ENCODE assay signal across 17 mouse cellular contexts in the genomic region with DNA sequence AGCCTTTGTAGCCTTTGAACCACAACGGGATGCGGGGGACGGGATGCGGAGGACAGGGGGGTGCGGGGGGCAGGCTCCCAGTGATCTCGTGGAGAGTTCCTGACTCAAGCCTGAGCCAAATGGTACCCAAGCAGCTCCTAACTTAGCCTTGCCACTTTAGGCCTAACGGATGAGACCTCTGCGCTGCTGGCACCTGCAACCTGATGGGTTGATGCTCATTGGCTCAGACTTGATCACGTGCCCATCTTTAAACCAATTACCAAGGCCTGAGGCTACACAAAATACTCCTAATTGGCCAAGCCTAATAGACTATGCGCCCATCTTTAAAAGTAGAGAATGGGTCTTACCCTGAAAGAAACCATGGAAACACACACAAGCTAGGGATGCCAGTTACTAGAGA.
DNase-seq lines count a peak whose midpoint lies in the region; ATAC-seq and TF ChIP-seq lines count a peak whose summit lies in the region.
"Had no signal": no experiment of that assay in that cellular context is flagged by ENCODE, and none has a peak within 500 bp of the region (broad histone marks: within the 10 kb centered on the region; RNA-seq: fewer than 3 reads in every experiment).

No protein-coding gene starts in this region.

- WGBS in hindbrain, postnatal 0 days, result 89% methylated on average over 10 of the region's 10 CpGs
- WGBS in hindbrain, embryonic 12.5 days, result 90% methylated on average over 10 of the region's 10 CpGs
- 85% methylated on average over 10 of the region's 10 CpGs for WGBS in midbrain, embryonic 13.5 days
- 84% methylated on average over 10 of the region's 10 CpGs for WGBS in midbrain, postnatal 0 days
- 81% methylated on average over 10 of the region's 10 CpGs for WGBS in embryonic facial prominence, embryonic 14.5 days

- ATAC-seq in hindbrain, postnatal 0 days, result peak; percentile 45; the same call in 1 of the 2 replicates
- ATAC-seq in hindbrain, embryonic 12.5 days (ENCODE audit: low FRiP score), result no peak
- ATAC-seq in midbrain, embryonic 13.5 days, result no peak
- ATAC-seq in midbrain, postnatal 0 days (ENCODE audit: low FRiP score), result no peak
- no peak for ATAC-seq in embryonic facial prominence, embryonic 14.5 days (ENCODE audit: low read depth)
- ATAC-seq: forebrain, embryonic 15.5 days; intestine, embryonic 16.5 days had no signal

- H3K9me3 ChIP-seq in hindbrain, postnatal 0 days (ENCODE audit: low read length), result no peaks in the 10 kb centered on the region
- no peaks in the 10 kb centered on the region for H3K9me3 ChIP-seq in hindbrain, embryonic 12.5 days (replicated peaks)
- no peaks in the 10 kb centered on the region for H3K9me3 ChIP-seq in midbrain, embryonic 13.5 days
- H3K9me3 ChIP-seq in midbrain, postnatal 0 days (ENCODE audit: low read length), result no peaks in the 10 kb centered on the region
- H3K9me3 ChIP-seq in embryonic facial prominence, embryonic 14.5 days (ENCODE audit: control insufficient read depth, low read length), result no peaks in the 10 kb centered on the region
- H3K9me3 ChIP-seq: forebrain, embryonic 15.5 days; heart, embryonic 10.5 days had no signal

- H3K4me1 ChIP-seq in hindbrain, postnatal 0 days (ENCODE audit: insufficient read depth, low read length), result 0 out of 2 replicates have a peak, but pooled peaks cover 10% of the 10 kb centered on the region
- H3K4me1 ChIP-seq in hindbrain, embryonic 12.5 days, result peaks cover 37% of the 10 kb centered on the region
- H3K4me1 ChIP-seq in midbrain, embryonic 13.5 days (replicated peaks), result peaks cover 40% of the 10 kb centered on the region
- H3K4me1 ChIP-seq in midbrain, postnatal 0 days (ENCODE audit: insufficient read depth, low read length), result peaks cover 15% of the 10 kb centered on the region; the same call in 1 of the 2 replicates
- peaks cover 44% of the 10 kb centered on the region for H3K4me1 ChIP-seq in embryonic facial prominence, embryonic 14.5 days (ENCODE audit: control insufficient read depth, insufficient read depth, low read length)

- H3K27me3 ChIP-seq in hindbrain, postnatal 0 days (ENCODE audit: insufficient read depth, low read length), result no peaks in the 10 kb centered on the region
- H3K27me3 ChIP-seq in hindbrain, embryonic 12.5 days, result no peaks in the 10 kb centered on the region
- H3K27me3 ChIP-seq in midbrain, embryonic 13.5 days, result peaks cover 6% of the 10 kb centered on the region; the same call in 1 of the 2 replicates
- 0 out of 2 replicates have a peak, but pooled peaks cover 4% of the 10 kb centered on the region for H3K27me3 ChIP-seq in midbrain, postnatal 0 days (ENCODE audit: insufficient read depth, low read length)
- peaks cover 10% of the 10 kb centered on the region; the same call in 1 of the 2 replicates for H3K27me3 ChIP-seq in embryonic facial prominence, embryonic 14.5 days (replicated peaks; ENCODE audit: control insufficient read depth, insufficient read depth, low read length)

- H3K9ac ChIP-seq in hindbrain, postnatal 0 days (replicated peaks; ENCODE audit: low read length), result no peak overlapping the region
- no peak overlapping the region for H3K9ac ChIP-seq in hindbrain, embryonic 12.5 days
- no peak overlapping the region for H3K9ac ChIP-seq in midbrain, embryonic 13.5 days (replicated peaks)
- H3K9ac ChIP-seq in midbrain, postnatal 0 days (replicated peaks; ENCODE audit: low read length, poor library complexity, severe bottlenecking), result no peak overlapping the region
- H3K9ac ChIP-seq in embryonic facial prominence, embryonic 14.5 days (ENCODE audit: low read depth, low read length), result no peak overlapping the region
- H3K9ac ChIP-seq: forebrain, embryonic 15.5 days; hindbrain, embryonic 14.5 days had no signal

- no peak overlapping the region for H3K27ac ChIP-seq in hindbrain, postnatal 0 days
- H3K27ac ChIP-seq in hindbrain, embryonic 12.5 days, result no peak overlapping the region
- 0 out of 2 replicates have a peak overlapping the region, but pooled peaks have one; percentile 20 for H3K27ac ChIP-seq in midbrain, embryonic 13.5 days
- H3K27ac ChIP-seq in midbrain, postnatal 0 days (ENCODE audit: low read depth, low read length), result no peak overlapping the region
- no peak overlapping the region for H3K27ac ChIP-seq in embryonic facial prominence, embryonic 14.5 days (replicated peaks; ENCODE audit: low read depth, low read length)
- H3K27ac ChIP-seq: forebrain, embryonic 15.5 days; heart, embryonic 10.5 days had no signal

- H3K4me2 ChIP-seq in hindbrain, postnatal 0 days (ENCODE audit: low read depth, low read length), result no peak overlapping the region
- H3K4me2 ChIP-seq in hindbrain, embryonic 12.5 days (replicated peaks), result no peak overlapping the region
- H3K4me2 ChIP-seq in midbrain, embryonic 13.5 days (replicated peaks), result no peak overlapping the region
- no peak overlapping the region for H3K4me2 ChIP-seq in midbrain, postnatal 0 days (ENCODE audit: low read depth, low read length, poor library complexity, severe bottlenecking)
- peak overlapping the region; percentile 34; the same call in 1 of the 2 replicates for H3K4me2 ChIP-seq in embryonic facial prominence, embryonic 14.5 days (ENCODE audit: low read depth, low read length)
- H3K4me2 ChIP-seq: forebrain, embryonic 15.5 days; hindbrain, embryonic 14.5 days had no signal

- no peaks in the 10 kb centered on the region for H3K36me3 ChIP-seq in hindbrain, postnatal 0 days (ENCODE audit: insufficient read depth, low read length)
- H3K36me3 ChIP-seq in hindbrain, embryonic 12.5 days, result no peaks in the 10 kb centered on the region
- H3K36me3 ChIP-seq in midbrain, embryonic 13.5 days, result no peaks in the 10 kb centered on the region
- no peaks in the 10 kb centered on the region for H3K36me3 ChIP-seq in midbrain, postnatal 0 days (ENCODE audit: insufficient read depth, low read length)
- H3K36me3 ChIP-seq in embryonic facial prominence, embryonic 14.5 days (ENCODE audit: control insufficient read depth, insufficient read depth, low read length), result no peaks in the 10 kb centered on the region
- H3K36me3 ChIP-seq: forebrain, embryonic 15.5 days; heart, embryonic 10.5 days had no signal

- no peak for TF ChIP-seq CTCF in hindbrain, postnatal 0 days (IDR thresholded peaks at IDR 0.05; ENCODE audit: low read depth)
- no peak for TF ChIP-seq CTCF in midbrain, postnatal 0 days (IDR thresholded peaks at IDR 0.05)

- no peak for DNase-seq in hindbrain, postnatal 0 days (ENCODE audit: low spot score)
- no peak for DNase-seq in midbrain, postnatal 0 days (ENCODE audit: low spot score)
- DNase-seq in R1 (ENCODE audit: low read depth, low spot score), result peak; percentile 46
- no peak for DNase-seq in embryonic facial prominence, embryonic 14.5 days (ENCODE audit: low spot score)
- no peak for DNase-seq in cerebellum, postnatal 25 days
- DNase-seq in c-Kit-positive CD71-positive TER-119-positive erythroid progenitor cells, embryonic 14.5 days (ENCODE audit: low spot score), result no peak
- DNase-seq: adrenal gland, postnatal 10 days; cerebellum, adult 11-12 months; cerebellum, adult 9-10 months; cerebellum, postnatal 36 days had no signal

- no peak overlapping the region for H3K4me3 ChIP-seq in hindbrain, postnatal 0 days (ENCODE audit: low read length)
- H3K4me3 ChIP-seq in hindbrain, embryonic 12.5 days, result no peak overlapping the region
- no peak overlapping the region for H3K4me3 ChIP-seq in midbrain, embryonic 13.5 days (replicated peaks)
- no peak overlapping the region for H3K4me3 ChIP-seq in midbrain, postnatal 0 days (ENCODE audit: low read depth, low read length)
- no peak overlapping the region for H3K4me3 ChIP-seq in embryonic facial prominence, embryonic 14.5 days (ENCODE audit: low read depth, low read length)
- H3K4me3 ChIP-seq: erythroblast, embryonic 14.5 days; forebrain, embryonic 15.5 days; heart, embryonic 10.5 days had no signal
